Mouse (Mus musculus) MEL (cell line): ENCODE measurements around the gene Rab37.

Source experiments
- EP300 ChIP-seq, 2 experiments: IDR thresholded peaks; 2 replicates each; pipeline ENCODE4 v1.6.1; 2011; ENCODE audit warnings: improper control_type of control experiment in 2 of 2, low read length in 2 of 2, low read depth in 1 of 2, mild to moderate bottlenecking in 1 of 2
- MAFK ChIP-seq: IDR thresholded peaks from 2 replicates; pipeline ENCODE4 v1.6.1; 2011; ENCODE audit warnings: low read depth, mild to moderate bottlenecking, low read length, improper control_type of control experiment, borderline replicate concordance
- TCF12 ChIP-seq: IDR thresholded peaks from 2 replicates; pipeline ENCODE4 v1.6.1; 2014; ENCODE audit warnings: low read depth, mild to moderate bottlenecking, inconsistent platforms, low read length, improper control_type of control experiment, moderate library complexity

- TF ChIP-seq EP300 (IDR thresholded peaks at IDR 0.05; ENCODE audit: low read depth in 1 of 2, low read length in 2 of 2) = no peak
- no peak for TF ChIP-seq MAFK
- TF ChIP-seq TCF12 = no peak
Observed at GRCm38 (mm10) chr11:115049282-115049895, 41.8 kb upstream of the Rab37 start.
